Mouse (Mus musculus) heart, embryonic 11.5 days (tissue): Measurements from ENCODE around the gene Igsf23. TPM values are rescaled to one million over a fixed set of nuclear protein-coding genes. Genes with fewer than 3 reads are reported as not detected.
A peak's percentile ranks its signal among the peaks of the same experiment; 100 is the strongest.

Experiments used
- ATAC-seq: fragments of 200-750 bp; cut with Nextera tagmentation; replicated peaks from 2 replicates; pipeline ENCODE4 v1.8.0; 2017; ENCODE audit warnings: moderate library complexity; ENCODE audit not compliant: insufficient number of reproducible peaks, low FRiP score, low TSS enrichment
- H3K27ac ChIP-seq: fragments of 300-500 bp; sonication (generic); 2 replicates; pipeline ENCODE4 v1.5.1; 2014; ENCODE audit warnings: mild to moderate bottlenecking, low read depth, low read length
- H3K27me3 ChIP-seq: fragments of 300-500 bp; sonication (generic); 2 replicates; pipeline ENCODE4 v1.6.1; 2014; ENCODE audit warnings: mild to moderate bottlenecking, low read length, mixed read lengths; ENCODE audit not compliant: control insufficient read depth, insufficient read depth
- H3K36me3 ChIP-seq: fragments of 300-500 bp; sonication (generic); 2 replicates; pipeline ENCODE4 v1.6.1; 2014; ENCODE audit warnings: mild to moderate bottlenecking, low read length, moderate library complexity, mixed read lengths; ENCODE audit not compliant: control insufficient read depth, insufficient read depth
- H3K4me1 ChIP-seq: fragments of 300-500 bp; sonication (generic); 2 replicates; pipeline ENCODE4 v1.6.1; 2014; ENCODE audit warnings: low read length; ENCODE audit not compliant: control insufficient read depth, insufficient read depth
- H3K4me2 ChIP-seq: fragments of 300-500 bp; sonication (generic); 2 replicates; pipeline ENCODE4 v1.6.1; 2014; ENCODE audit warnings: mild to moderate bottlenecking, moderate library complexity
- H3K4me3 ChIP-seq: fragments of 300-500 bp; sonication (generic); 2 replicates; pipeline ENCODE4 v1.5.1; 2014; ENCODE audit warnings: low read depth, low read length
- H3K9ac ChIP-seq: fragments of 300-500 bp; sonication (generic); 2 replicates; pipeline ENCODE4 v1.6.1; 2014; ENCODE audit warnings: mild to moderate bottlenecking, low read depth, low read length, moderate library complexity
- H3K9me3 ChIP-seq: fragments of 300-500 bp; sonication (generic); replicated peaks from 2 replicates; pipeline ENCODE4 v1.6.1; 2016; ENCODE audit warnings: low read length; ENCODE audit not compliant: control insufficient read depth
- WGBS: fragments of 180-500 bp; shearing (Covaris S2); extraction: QIAGEN DNeasy Blood & Tissue Kit; methylation state at CpG from one replicate; pipeline ENCODE4 v1.1.7; 2014; ENCODE audit not compliant: insufficient replicate concordance; 5-methylcytosine and 5-hydroxymethylcytosine counted together
- polyA plus RNA-seq: library from polyadenylated mRNA; unstranded; fragments of >200 nt; fragmentation: Nextera tagmentation; extraction: Ambion mirVana; gene quantifications from 2 replicates; pipeline ENCODE4 v1.2.1, GENCODE M21; 2014

Gene Igsf23
- polyA plus RNA-seq, 1 experiment from 2014 or later, result 0.84 TPM

DNA sequence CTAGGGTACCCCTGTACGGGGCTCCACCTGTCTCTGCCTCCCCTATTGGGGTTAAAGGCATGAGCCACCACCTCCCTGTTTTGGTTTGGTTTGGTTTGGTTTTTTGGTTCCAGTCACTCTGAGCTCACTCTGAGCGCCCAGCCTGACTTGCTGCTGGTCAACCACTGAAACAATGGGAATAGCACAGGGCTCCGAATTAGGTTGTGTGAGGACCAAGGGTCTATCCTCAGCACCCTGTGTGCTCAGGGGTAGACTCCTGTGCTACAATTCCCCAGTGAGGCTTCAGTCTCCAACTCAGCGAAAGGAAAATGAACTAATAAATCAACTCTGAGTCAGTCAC is 30.4 kb downstream of the Igsf23 start:
- 26% methylated on average over 4 of the region's 4 CpGs for WGBS
- peaks cover 13% of the 10 kb centered on the region for H3K36me3 ChIP-seq
- H3K27ac ChIP-seq, result peak overlapping the region; percentile 85
- H3K9ac ChIP-seq, result peak overlapping the region; percentile 87
- H3K4me1 ChIP-seq, result 0 out of 2 replicates have a peak, but pooled peaks cover 6% of the 10 kb centered on the region
- H3K4me3 ChIP-seq, result peak overlapping the region; percentile 86
- H3K9me3 ChIP-seq, result no peaks in the 10 kb centered on the region
- no peaks in the 10 kb centered on the region for H3K27me3 ChIP-seq
- 0 out of 2 replicates have a peak, but pooled peaks have one; percentile 2 for ATAC-seq
- peak overlapping the region; percentile 66 for H3K4me2 ChIP-seq

DNA sequence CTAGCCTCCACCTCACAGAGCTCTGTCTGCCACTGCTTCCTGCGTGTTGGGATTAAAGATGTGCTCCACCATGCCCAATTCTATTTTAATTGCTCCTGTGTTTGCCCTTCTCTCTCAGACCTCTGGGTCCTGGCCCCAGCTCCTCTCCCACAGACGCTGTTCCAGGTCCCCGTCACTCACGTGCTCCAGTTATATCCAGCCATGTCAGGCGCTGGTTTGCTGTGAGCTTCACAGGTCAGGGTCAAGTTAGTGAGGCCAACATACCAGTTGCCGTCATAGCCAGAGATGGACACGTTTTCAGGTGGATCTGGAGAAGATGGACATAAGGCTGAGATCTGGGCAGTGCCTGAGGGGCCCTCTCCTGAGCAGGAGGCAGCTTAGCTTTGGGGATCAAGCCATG is 36.0 kb downstream of the Igsf23 start:
- no peaks in the 10 kb centered on the region for H3K9me3 ChIP-seq
- H3K4me3 ChIP-seq, result no peak overlapping the region
- no peak overlapping the region for H3K27ac ChIP-seq
- no peak overlapping the region for H3K4me2 ChIP-seq
- H3K9ac ChIP-seq, result no peak overlapping the region
- 82% methylated on average over 7 of the region's 7 CpGs for WGBS
- no peaks in the 10 kb centered on the region for H3K27me3 ChIP-seq
- no peak for ATAC-seq
- H3K36me3 ChIP-seq, result peaks cover 24% of the 10 kb centered on the region
- H3K4me1 ChIP-seq, result no peaks in the 10 kb centered on the region

DNA sequence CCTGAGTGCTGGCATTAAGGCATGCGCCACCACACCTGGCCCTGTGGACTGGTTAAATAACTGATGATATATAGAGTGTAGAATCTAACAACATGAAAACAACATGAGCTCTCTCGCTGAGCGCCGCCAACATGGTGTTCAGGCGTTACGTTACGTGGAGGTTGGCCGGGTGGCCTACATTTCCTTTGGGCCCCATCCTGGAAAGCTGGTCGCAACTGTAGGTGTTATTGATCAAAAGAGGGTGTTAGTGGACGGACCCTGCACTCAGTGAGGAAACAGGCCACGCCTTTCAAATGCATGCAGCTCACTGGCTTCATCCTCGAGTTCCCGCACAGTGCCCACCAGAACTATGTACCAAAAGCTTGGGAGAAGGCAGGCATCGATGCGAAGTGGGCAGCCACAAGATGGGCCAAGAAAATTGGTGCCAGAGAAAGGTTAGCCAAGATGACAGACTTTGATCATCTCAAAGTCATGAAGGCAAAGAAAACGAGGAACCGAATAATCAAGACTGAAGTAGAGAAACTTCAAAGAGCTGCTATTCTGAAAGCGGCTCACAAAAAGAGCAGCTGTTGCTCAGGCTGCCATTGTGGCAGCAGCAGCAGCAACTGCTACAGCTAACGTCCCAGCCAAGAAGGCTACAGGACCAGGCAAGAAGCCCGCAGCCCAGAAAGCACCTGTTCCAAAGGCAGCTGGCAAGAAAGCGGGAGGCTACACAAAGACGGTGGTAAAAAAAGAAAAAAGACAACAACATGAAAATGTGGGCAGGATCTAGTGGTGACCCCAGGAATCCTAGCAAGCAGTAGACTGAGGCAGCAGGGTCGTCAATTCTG is 38.6 kb downstream of the Igsf23 start:
- H3K9ac ChIP-seq, result no peak overlapping the region
- no peak overlapping the region for H3K27ac ChIP-seq
- ATAC-seq, result no peak
- H3K4me2 ChIP-seq, result no peak overlapping the region
- H3K9me3 ChIP-seq, result no peaks in the 10 kb centered on the region
- H3K4me3 ChIP-seq, result no peak overlapping the region
- H3K36me3 ChIP-seq, result peaks cover 37% of the 10 kb centered on the region
- WGBS, result 86% methylated on average over 23 of the region's 23 CpGs
- H3K27me3 ChIP-seq, result no peaks in the 10 kb centered on the region
- no peaks in the 10 kb centered on the region for H3K4me1 ChIP-seq

DNA sequence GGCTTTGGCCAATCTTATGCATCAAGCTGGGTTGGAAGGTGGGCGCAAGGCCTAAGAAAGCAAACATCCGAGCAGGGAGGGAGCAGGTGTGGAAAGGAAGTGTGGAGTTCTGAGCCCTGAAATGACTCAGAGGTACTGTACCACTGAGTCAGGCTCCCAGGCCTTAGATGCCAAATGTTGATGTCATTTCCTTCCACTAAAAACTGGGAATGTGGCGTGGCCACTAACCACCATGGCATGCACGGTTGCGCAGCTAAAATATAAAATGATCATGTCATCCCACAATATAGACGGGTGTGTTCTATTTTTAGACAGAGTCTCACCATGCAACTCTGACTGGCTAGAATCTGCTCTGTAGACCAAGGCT is 39.3 kb downstream of the Igsf23 start:
- Histone ChIP-seq H3K4me1 (no peaks in the 10 kb centered on the region), H3K4me2 (no peak overlapping the region), H3K9me3 (no peaks in the 10 kb centered on the region), H3K36me3 (peaks cover 36% of the 10 kb centered on the region), H3K27me3 (no peaks in the 10 kb centered on the region), H3K27ac (no peak overlapping the region), H3K4me3 (no peak overlapping the region), H3K9ac (no peak overlapping the region)
- 77% methylated on average over 6 of the region's 6 CpGs for WGBS
- no peak for ATAC-seq

DNA sequence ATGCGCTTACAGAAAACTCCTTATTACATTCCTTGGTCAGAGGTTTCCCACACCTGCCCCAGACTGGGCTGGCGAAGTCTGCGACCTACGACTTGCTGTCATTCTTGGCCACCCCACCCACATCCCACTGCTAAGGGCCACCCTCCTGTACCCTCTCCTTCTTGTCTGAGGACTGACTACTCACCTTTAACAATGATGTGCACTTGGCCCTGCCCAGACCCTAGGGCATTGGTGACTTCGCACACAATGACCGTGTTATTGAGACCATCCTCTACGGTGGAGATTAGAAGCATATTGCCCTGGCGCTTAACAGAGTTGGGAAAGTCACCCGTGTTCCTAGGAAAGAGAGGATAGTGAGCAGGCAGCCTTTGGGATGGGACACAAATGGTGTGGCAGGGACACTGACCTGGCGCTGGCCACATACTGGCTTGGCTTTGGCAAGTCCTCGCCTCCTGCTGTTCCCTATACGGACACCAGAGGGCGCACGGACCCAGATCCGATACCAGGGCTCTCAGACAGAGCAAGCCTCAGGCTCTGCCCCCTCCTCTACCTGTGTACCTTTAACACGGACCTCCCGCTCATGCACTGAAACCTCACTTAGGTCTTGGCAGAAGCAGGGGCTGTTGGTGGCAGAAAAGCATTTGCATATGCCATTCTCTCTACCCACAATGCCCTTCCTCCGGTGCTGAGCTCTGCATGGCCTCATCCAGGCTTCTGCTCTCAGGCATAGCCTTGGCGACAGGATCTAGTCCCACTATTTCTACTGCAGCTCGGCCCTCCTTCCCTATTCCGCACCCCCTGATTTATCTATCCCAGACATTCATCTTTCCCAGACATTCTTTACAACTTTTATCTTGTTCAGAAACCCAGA is 39.9 kb downstream of the Igsf23 start:
- Histone ChIP-seq H3K9me3 (no peaks in the 10 kb centered on the region), H3K27ac (no peak overlapping the region), H3K36me3 (peaks cover 35% of the 10 kb centered on the region), H3K9ac (no peak overlapping the region), H3K4me1 (no peaks in the 10 kb centered on the region), H3K27me3 (no peaks in the 10 kb centered on the region), H3K4me3 (no peak overlapping the region), H3K4me2 (no peak overlapping the region)
- peak; percentile 37; the same call in 1 of the 2 replicates for ATAC-seq
- 51% methylated on average over 21 of the region's 21 CpGs for WGBS

DNA sequence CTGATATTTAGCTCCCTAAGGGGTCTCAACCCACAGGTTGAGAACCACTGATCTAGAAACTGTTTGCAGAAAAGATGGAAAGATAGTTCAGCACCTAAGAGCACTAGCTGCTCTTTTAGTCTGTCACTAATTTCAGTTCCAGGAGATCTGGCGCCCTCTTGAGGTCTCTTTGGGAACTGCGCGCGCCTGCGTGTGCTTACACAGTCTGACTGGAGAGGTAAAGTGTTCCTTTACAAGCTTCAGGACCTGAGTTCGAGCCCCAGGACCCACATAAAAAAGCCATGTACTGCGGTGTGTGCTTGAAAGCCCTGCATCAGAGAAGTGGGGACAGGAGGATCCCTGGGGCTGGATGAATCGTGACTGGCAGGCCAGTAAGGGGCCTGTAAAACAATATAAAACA is 60.7 kb downstream of the Igsf23 start:
- no peak for ATAC-seq
- Histone ChIP-seq H3K9me3 (peaks cover 2% of the 10 kb centered on the region; the same call in 1 of the 2 replicates), H3K4me1 (no peaks in the 10 kb centered on the region), H3K27me3 (no peaks in the 10 kb centered on the region), H3K27ac (no peak overlapping the region), H3K36me3 (no peaks in the 10 kb centered on the region), H3K4me3 (no peak overlapping the region), H3K4me2 (no peak overlapping the region), H3K9ac (no peak overlapping the region)
- WGBS, result 45% methylated on average over 8 of the region's 8 CpGs

DNA sequence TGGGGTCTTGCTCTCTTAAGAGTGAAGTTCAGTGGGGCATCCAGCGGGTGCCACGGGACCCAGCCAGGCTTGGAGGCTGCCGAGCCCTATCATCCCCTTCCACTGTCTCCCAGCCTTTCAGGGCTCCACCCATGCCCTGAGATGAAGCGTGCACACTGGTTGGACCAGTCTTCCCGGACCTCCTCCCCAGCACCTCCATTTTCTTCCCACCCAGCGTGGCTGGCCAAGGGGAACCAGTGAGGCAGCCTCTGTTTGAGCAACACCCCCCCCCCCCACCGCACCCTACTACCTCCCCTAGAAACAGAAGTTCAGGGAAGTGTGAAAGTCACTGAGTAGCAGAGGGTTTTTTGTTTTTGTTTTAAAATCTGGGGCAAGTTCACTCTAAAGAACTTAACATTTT is 62.7 kb downstream of the Igsf23 start, which contains the start of gene Ceacam19:
Ceacam19 (minus strand) TSS at position 117 of the 400 bp plus-strand sequence.
- no peak for ATAC-seq
- 73% methylated on average over 7 of the region's 7 CpGs for WGBS
- Histone ChIP-seq H3K4me1 (no peaks in the 10 kb centered on the region), H3K9ac (no peak within 1 kb of the TSS), H3K4me2 (no peak within 1 kb of the TSS), H3K4me3 (no peak within 1 kb of the TSS), H3K27me3 (no peaks in the 10 kb centered on the region), H3K9me3 (peaks cover 2% of the 10 kb centered on the region; the same call in 1 of the 2 replicates), H3K27ac (no peak within 1 kb of the TSS), H3K36me3 (no peaks in the 10 kb centered on the region)
